Mouse (Mus musculus) layer of hippocampus, postnatal 36 days (tissue): Measurements from ENCODE around the gene Vps53. TPM values are rescaled to one million over a fixed set of nuclear protein-coding genes. Genes with fewer than 3 reads are reported as not detected.
"Not testable (repeated sequence)": the region's sequence is repeated elsewhere in the genome, so short reads cannot be mapped to it uniquely, and the experiment has no call there.

Source experiments
- DNase-seq, 2 experiments: peaks; one replicate each; pipeline ENCODE4 v3.0.0; 2022
- total RNA-seq, 2 experiments: library from RNA; stranded (reverse); gene quantifications; 2 replicates each; pipeline ENCODE4 v1.2.3; 2021

Vps53 gene
- total RNA-seq, result 10 to 100 TPM; 92.2 to 99.8 TPM

DNA sequence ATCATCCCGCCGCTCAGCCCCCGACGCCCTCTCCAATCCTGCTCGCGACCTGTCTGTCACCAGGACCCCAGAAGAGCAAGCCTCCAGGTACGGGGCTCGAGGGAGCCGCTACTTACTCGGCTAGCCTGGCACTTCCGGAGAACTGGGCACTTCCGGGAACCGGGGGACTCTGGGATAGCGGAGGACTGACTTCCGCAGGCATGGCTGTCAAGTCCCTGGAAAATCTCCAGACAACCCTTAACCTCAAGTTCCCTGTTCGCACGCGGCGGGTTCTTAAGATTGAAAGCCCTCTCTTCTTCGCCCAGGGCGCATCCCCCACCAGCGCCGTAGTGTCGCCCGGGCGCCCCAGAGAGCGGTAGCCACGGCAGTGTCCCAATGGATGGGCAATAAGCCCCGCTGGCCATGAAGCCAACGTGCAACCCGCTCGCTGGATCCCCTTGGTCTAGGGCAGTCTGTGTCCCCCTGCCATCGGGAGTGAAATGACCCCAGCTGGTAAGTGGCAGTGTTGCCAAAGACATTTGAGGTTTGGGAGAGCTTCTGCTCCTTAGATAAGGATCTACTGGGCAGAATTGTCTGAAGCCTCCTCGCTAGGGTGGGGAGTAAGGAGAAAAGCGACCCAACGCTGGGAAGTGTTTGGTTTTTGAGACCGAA, at the start of gene Vps53, which contains the start of gene Fam57a:
Gene Vps53, minus strand, starts transcription at position 153 of the 651 bp plus-strand sequence.
Gene Fam57a, plus strand, starts transcription at position 177 of the 651 bp plus-strand sequence.
- peak; percentile 89 to 91 for DNase-seq

DNA sequence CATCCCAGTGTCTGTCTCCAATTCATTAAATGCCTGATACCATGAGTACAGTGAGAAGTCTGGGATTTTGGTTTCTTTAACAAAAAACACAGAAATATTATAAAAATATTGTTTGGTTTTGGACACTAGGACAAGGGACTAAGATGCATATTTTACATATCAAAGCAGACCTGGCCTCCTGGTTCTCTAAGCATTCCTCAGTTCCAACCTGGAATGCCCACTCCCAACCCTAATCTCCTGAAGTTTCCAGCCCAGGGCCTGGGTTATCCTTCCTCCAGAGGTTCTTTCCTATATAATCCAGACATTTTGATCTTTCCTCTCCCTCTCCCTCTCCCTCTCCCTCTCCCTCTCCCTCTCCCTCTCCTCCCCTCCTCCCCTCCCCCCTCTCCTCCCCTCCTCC, 45.6 kb upstream of the Vps53 start:
- no peak for DNase-seq

DNA sequence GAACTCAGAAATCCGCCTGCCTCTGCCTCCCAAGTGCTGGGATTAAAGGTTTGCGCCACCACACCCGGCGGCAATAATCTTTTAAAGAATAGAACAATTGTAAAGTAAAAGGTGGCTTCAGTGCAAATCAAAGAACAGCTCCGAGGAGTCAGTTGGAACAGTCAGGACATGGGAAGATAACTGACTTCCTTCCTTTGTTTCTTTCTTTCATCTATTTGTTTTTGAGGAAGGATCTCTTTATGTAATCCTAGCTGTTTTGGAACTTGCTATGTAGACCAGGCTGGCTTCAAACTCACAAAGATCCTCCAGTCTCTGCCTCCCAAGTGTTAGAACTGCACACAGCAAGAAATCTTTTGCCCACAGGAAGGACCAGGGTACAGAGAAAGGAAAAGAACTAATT, 45.2 kb upstream of the Vps53 start:
- DNase-seq, result no peak

DNA sequence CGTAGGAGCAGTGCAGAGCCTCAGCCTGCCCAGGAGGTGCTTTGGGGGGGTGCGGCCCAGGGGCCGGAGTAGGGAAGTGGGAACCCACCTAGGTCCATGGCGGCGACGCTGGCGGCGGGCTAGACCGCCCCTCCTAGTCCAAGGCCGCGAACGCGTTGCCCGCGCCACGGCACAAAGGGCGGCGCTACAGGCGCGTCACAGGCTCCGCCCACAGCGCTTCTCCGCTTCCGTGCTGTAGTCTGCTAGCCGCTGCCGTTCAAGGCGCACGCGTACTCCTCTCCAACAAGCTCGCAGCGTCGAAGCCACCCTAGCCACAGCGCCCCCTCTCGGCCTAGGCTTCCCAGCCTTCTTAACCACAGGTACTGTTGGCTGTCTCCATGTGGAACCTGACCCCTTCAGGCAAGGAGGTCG, 37.9 kb upstream of the Vps53 start, which contains the start of the genes Dbil5 and Gemin4:
Gene Dbil5, plus strand, starts transcription at position 219 of the 411 bp plus-strand sequence.
Gene Gemin4, minus strand, starts transcription at position 275 of the 411 bp plus-strand sequence.
- DNase-seq, result peak; percentile 96

DNA sequence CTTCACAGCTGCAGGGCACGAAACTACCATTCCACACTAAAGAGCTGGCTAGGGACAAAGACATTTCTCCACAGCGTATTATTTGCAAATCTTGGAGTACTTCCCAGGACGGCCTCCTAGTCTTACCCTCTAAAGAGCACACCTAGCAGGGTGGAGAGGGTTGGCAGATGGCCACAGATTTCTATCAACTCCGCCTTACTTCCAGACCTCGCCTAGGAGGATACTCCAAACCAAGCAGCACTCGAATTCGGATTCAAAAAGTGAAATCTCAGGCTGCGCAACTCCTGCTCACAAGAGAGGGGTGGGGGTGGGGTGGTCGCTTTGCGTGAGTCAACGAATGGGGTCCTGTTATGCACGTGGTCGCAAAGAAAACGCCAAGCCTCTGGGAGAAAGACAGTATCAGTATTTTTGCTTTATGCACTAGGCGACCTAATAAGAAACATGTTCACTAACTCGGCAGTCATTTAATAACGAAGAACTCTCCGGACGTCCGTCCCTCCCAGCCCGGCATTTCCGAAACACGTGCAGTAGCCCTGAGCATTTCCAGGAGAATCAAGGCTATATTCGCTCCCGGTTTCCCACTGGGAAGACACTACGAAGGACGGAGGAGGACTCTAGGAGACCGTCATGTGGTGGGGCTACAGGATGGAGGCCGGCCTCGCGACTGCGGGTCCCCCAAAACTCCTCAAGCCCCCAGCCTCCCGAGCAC, 37.4 kb upstream of the Vps53 start:
- DNase-seq, result peak in 1 of 2 experiments; percentile 11

DNA sequence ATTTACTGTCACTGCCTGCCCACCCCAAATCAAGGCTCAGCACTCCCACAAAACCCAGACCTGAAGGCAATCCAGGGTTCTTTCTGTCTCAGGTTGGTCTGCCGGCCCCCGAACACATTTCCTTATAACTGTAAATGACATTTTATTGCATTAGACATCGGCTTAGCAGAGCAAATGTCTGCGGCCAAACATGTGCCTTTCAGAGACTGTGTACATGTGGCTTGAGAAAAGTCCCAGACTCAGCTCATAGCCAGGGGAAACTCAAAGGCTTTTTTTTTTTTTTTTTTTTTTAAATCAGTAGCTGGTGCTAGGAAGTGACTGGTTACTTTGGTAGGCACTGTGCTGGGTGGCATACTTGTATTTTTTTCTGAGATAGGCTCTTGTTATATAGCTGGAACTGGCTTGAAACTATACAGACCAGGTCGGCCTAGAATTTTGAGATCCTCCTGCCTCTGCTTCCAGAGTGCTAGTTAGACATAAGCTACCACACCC, 36.6 kb upstream of the Vps53 start:
- no peak for DNase-seq

DNA sequence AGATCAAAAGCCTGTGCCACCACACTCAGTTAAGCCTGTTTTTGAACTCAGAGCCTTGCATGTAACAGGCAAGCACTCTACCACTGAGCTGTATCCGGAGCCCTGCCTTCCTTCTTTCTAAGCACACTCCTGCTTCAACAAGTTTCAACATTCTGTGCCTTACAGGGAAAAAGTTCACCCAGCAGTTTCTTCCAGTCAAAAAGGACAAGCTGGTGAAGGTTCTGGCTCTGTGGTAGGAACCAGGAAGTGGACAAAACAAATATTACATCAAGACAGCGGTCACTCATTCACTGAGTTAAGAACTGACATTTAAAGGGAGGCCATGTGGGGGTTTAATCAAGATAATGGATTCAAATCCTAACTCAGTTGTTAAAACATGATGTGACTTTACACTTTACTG, 35.6 kb upstream of the Vps53 start:
- no peak for DNase-seq

DNA sequence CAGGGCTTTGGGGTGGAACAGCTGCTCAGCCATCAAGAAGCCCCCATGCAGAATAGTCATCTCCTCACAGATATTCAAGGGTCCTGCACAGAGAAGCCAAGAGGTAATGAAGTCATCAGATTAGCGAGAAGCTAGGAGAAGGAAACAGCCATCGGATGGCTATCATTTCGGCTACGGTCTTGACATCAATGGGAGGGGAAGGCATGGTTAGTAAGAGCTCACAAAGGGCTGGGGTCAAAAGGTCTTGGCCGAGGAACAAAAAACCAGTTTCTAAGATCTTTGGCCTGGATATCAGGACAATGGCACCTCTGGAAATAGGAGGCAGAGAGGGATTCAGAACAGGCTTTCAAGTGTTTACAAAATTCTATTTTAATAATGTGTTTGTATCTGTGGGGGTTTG, 34.4 kb upstream of the Vps53 start:
- DNase-seq, result no peak

DNA sequence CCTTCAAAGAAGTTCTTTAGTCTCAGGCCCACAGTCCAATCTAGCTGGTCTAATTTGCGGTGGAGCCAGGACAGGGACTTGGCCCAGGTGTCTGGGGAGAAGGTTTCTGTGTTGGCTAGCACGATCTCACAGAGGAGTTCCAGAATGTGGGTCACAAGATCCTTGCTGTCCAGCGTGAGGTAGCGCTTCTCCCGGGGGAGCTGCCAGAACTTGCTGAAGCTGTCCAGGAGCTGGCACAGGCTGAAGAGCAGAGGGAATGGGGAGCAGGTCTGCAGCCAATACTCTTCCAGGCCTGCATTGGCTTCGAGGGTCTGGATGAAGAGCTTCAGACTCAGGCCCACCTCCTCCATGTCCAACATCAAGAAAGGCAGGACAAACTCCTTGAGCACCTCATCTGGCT, 32.1 kb upstream of the Vps53 start:
- DNase-seq, result not testable (repeated sequence)

DNA sequence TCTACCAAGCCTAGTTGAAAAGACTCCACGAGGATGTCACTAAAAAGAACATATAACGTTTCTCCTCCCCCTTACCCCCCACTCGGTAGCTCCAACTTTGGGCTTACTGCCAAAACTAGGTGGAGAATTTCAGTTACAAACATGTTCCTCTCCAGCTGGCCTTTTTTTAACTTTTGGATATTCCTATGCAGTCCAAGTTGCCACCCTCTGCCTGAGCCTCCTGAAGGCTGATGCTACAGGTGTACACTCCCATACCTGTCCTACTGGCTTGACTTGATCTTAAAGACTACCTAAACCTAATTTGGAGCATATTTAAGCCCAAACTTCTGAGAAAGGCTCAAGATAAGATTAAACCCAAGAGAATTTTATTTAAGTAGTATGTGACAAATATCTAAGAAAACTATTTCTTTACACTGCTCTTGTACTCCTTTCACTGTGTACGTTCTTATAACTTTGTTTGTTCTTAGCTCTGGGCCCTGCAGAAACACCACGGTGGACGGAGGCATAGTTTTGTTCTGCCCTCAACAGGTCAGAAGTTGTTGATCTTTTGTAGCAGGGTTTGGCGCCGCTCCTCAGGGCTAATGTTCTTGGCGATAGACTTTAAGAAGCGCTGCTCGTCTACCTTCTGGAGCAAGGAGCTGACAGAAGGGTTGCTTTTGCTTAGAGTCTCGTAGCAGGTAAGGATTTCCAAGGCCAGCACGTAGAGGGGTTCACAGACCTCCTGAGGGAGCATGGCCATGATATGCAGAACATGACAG, 31.0 kb upstream of the Vps53 start:
- DNase-seq, result no peak

DNA sequence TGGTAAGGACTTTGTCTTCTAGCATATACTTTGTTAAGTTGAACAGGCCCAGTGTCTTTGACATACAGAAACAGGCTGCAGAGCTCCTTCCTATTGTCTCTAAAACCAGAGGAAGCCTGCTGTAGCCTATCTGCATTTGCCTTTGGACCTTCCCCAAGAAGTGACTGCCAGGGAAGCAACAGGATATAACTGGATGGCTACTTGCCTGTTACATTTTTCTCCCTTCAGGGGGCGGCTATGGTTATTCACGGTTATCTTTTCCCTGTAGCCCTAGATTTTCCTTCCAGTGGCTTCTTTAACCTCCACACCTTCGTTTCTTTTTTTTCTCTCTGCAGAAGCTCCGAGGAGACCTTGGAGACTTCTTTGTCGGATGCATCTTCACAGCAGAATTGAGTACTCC, 27.3 kb upstream of the Vps53 start:
- no peak for DNase-seq

DNA sequence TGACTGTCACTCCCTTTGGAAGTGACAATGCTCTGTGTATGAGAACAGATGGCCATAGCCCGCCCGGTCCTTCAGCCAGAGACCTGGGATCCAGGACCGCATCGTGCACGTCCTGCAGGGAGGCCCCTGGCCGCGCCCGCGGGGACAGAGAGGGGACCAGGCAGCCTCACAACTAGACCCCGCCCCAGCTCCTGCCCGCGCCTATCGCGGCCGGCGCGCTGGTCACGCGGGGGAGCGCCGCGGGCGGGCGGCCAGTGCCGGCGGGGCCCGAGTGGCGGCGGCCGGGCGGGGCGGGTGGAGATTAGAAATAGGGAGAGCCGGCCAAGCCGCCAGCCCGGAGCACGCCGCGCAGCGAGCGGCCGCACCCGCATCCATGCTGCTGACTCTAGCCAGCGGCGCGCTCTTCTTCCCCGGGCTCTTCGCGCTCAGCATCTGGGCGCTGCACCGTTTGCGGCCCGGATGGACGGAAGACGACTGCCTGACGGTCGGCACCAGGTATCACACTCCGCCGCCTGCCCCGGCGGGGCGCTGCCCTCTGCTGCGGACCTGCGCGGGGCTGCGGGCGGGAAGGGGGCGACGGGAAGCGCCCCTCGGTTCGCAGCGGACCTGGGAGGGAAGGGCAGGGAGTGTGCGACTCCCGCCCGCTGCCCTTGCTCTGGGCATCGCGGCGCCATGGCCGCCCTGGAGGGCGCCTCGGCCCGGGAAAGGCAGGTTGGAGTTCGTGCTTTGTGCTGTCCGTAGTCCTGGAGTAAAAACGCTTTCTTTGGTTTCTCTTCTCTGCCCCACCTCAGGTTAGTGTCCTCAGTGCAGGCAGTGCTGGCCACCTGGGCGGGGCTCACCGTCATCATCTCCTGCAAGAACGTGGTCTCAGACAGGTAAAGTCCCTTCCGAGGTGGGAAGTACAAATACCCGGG, 22.6 kb upstream of the Vps53 start:
- peak; percentile 86 to 87 for DNase-seq

DNA sequence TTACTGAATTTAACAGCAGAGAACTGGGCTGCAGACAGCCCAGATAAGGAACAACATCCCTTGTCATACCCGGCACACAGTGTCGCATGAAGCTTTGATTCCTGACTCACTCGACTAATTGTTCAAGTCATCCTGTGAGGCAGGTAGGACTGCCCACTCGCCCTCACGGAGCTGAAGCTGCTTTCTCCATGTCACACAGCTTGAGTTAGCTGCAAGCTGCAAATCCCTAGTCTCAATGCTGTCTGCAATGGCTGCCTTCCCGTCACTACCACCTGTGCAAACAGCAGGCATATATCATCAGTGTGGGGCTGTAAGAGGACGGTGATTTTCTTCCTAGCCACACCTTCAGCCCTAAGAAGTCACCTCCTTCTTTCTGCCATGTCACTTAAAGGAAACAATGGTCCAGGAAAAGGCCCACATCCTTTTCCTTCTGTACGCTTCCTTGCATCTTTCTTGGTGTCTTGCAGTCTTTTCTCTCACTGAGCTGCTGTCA, 17.6 kb upstream of the Vps53 start:
- DNase-seq, result no peak

DNA sequence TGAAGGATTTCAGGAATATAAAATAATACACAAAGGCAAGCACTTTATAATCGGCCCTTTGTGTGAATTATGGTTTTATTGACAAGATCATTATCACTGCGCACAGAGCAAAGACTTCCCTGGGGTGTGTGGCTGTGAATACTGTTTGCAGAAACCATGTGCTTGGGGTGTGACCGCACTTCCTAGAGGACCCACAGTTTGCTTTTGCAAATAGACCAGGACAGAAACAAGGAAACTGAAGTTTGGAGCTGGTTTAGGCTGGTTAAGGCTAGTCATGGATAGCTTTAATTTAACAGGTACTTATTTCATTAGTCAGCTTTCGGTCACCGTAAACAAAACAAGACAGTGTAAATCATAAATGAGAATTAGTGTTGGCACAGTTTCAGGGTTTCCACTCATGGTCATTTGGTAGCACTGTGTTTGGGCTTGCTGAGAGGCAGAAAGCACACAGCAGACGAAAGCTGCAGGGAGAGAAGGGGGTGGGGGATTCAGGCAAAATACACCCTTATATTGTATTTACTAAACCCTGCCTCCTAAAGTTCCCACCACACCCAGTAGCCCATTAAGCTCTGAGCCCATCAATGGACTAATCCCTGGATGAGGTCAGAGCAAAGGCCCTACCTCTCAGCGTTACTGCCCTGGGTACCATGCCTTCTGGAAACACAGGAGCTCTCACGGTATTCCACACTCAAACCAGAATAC, 17.0 kb upstream of the Vps53 start:
- DNase-seq, result no peak

DNA sequence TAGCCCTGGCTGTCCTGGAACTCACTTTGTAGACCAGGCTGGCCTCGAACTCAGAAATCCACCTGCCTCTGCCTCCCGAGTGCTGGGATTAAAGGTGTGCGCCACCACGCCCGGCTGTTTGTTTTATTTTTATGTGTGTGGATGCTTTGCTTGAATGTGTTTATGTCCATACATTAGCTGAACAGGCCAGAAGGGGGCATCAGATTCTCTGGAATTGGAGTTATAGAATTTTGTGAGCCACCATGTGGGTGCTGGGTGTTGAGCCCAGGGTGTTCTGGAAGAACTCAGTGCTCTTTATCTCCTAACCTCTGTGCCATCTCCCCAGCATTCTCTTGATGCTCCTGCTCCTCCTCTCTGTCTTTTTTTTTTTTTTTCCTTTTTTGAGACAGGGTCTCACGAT, 7.5 kb upstream of the Vps53 start:
- DNase-seq, result no peak

DNA sequence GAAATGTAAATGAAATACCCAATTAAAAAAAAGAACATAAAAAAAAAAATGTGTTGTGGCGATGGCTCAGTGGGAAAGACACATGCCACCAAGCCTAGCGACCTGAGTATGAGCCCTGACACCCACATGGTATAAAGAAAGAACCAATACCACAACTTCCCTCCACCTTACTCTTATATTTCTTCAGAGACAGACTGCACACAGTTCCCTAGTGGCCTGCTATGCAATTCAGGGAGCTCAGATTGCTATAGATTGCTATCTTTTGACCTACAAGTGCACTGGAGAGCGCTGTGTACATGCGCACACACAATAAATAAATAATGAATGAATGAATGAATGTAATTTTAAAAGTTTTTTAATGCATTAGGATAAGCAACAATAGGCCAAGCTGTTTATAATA, 4.3 kb upstream of the Vps53 start:
- no peak for DNase-seq

DNA sequence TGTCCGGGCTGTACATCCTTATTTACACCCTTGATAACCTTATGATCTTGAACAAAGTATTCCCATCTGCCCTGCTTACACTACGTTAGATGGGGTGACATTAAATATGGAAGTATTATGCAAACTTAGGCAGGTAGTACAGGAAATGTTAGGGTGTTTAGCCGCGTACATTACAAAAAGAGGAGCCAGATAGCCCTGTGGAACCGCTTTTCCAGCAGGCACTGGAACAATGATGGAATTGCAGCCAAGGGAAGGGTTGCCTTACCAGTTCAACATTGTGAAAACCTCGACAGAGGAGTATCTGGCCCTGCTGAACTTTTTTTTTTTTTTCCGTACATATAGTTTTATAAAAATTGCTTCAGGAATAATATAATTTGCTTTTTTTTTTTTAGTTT, 696 bp upstream of the Vps53 start:
- DNase-seq, result no peak

DNA sequence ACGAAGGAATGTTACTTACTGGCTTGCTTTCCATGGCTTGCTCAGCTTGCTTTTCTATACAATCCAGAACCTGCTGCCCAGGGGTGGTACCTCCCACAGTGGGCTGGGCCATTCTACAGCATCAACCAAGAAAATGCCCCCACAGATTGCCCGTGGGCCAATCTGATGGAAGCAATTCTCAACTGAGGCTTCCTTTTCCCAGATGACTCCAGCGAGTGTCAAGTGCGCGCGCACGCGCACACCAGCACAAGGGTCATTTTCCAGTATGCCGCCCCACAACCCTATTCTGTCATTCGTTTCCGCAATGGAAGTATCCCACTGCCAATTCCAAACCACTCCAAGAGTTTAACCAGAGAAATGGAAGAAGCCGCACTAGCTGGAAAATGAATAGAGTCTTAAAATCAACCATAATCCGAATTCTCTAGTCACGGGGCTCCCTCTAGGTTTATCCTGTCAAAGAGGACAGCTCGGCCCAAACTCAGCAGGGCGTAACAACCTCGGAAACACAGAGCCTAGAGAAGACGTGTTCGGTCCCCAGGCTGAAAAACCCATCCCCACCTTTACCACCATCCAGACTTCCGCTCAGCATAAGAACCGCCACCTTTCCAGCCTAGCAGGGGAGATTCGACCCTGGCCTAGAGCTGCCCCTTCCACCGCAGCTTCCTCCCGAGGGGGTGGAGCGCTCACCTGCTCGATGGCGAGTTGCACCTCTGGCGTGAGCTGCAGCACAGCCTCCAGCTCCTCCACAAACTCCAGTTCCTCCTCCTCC, 537 bp downstream of the Vps53 start:
- peak; percentile 36 to 48 for DNase-seq

DNA sequence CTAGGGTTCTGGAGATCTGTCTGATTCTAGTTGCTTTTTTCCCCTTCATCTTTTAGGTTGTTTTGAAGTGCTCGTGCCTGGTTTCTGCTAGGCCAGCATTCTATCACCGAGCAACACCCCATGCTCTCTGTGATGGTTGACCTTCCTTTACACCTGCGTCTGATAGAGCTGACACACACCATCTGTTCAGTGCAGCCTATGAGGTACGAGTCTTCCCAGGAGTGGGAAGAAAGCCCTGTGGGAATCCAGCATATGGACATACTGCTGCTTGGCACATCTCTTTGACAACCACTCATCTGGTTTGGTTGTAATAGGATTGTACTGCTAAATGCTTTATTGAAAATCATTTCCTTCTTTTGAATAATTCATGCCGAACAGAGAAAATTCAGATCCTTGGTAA, 9.2 kb downstream of the Vps53 start:
- no peak for DNase-seq

DNA sequence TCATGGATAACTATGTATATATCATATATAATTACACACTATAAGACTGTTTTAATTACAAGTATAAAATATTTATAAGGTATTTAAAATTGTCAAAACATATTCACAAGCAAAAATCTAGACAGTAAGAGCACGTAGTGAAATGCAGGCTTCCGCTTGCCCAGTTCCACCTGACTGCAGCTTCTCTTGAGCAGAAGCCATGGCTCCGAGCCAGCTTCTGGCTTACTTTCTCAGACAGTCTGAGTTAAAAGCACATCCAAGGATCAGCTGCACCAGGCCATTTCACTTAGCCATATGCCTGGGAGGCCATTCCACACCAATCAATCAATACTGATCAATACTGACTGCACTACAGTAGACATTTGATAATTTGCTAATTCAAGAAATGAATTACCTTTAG, 10.5 kb downstream of the Vps53 start:
- no peak for DNase-seq
